In genomic region chr4:152558246-152558645, GRCm38 (mm10) we compare ENCODE assay signal across 11 mouse cellular contexts.
A peak's percentile ranks its signal among the peaks of the same experiment; 100 is the strongest.
DNase-seq lines count a peak whose midpoint lies in the region; ATAC-seq and TF ChIP-seq lines count a peak whose summit lies in the region.
"Had no signal": no experiment of that assay in that cellular context is flagged by ENCODE, and none has a peak within 500 bp of the region (broad histone marks: within the 10 kb centered on the region; RNA-seq: fewer than 3 reads in every experiment).

No protein-coding gene starts in this region.

- no peaks in the 10 kb centered on the region for H3K36me3 ChIP-seq in hindbrain, embryonic 15.5 days
- H3K36me3 ChIP-seq in midbrain, postnatal 0 days (ENCODE audit: insufficient read depth, low read length): peaks cover 12% of the 10 kb centered on the region

- peak; percentile 46; the same call in 1 of the 2 replicates for ATAC-seq in hindbrain, embryonic 15.5 days (ENCODE audit: low FRiP score, low read depth)
- ATAC-seq in midbrain, postnatal 0 days (ENCODE audit: low FRiP score): peak; percentile 52; the same call in 1 of the 2 replicates
- ATAC-seq: Patski had no signal

- no peak overlapping the region for H3K9ac ChIP-seq in hindbrain, embryonic 15.5 days
- no peak overlapping the region for H3K9ac ChIP-seq in midbrain, postnatal 0 days (replicated peaks; ENCODE audit: low read length, poor library complexity, severe bottlenecking)

- WGBS in hindbrain, embryonic 15.5 days: 10% methylated on average over 17 of the region's 17 CpGs
- 22% methylated on average over 17 of the region's 17 CpGs for WGBS in midbrain, postnatal 0 days

- peaks cover 35% of the 10 kb centered on the region for H3K4me1 ChIP-seq in hindbrain, embryonic 15.5 days (replicated peaks)
- H3K4me1 ChIP-seq in midbrain, postnatal 0 days (ENCODE audit: insufficient read depth, low read length): peaks cover 8% of the 10 kb centered on the region; the same call in 1 of the 2 replicates

- peak; percentile 10 for DNase-seq in adrenal gland, adult 2 months
- no peak for DNase-seq in adrenal gland, postnatal 25 days
- DNase-seq in kidney, postnatal 10 days: peak; percentile 52
- DNase-seq in kidney, adult 18-20 months: no peak
- peak; percentile 84 for DNase-seq in midbrain, postnatal 0 days (ENCODE audit: low spot score)
- DNase-seq in yolk sac, embryonic 10.5 days (ENCODE audit: low spot score): no peak
- no peak for DNase-seq in c-Kit-positive CD71-positive TER-119-positive erythroid progenitor cells, embryonic 14.5 days (ENCODE audit: low spot score)
- DNase-seq: cerebellum, adult 8-10 months had no signal

- 0 out of 2 replicates have a peak overlapping the region, but pooled peaks have one; percentile 22 for H3K4me2 ChIP-seq in hindbrain, embryonic 15.5 days
- H3K4me2 ChIP-seq in midbrain, postnatal 0 days (ENCODE audit: low read depth, low read length, poor library complexity, severe bottlenecking): no peak overlapping the region

- H3K27me3 ChIP-seq in hindbrain, embryonic 15.5 days: no peaks in the 10 kb centered on the region
- H3K27me3 ChIP-seq in midbrain, postnatal 0 days (ENCODE audit: insufficient read depth, low read length): no peaks in the 10 kb centered on the region
- H3K27me3 ChIP-seq: Patski had no signal

- TF ChIP-seq CTCF in midbrain, postnatal 0 days (IDR thresholded peaks at IDR 0.05): no peak

- no peak overlapping the region for H3K4me3 ChIP-seq in hindbrain, embryonic 15.5 days
- H3K4me3 ChIP-seq in midbrain, postnatal 0 days (ENCODE audit: low read depth, low read length): no peak overlapping the region
- H3K4me3 ChIP-seq: heart, adult 2 months had no signal

- peak overlapping the region; percentile 48 for H3K27ac ChIP-seq in hindbrain, embryonic 15.5 days (replicated peaks)
- no peak overlapping the region for H3K27ac ChIP-seq in midbrain, postnatal 0 days (ENCODE audit: low read depth, low read length)
- H3K27ac ChIP-seq: heart, adult 2 months had no signal

- no peaks in the 10 kb centered on the region for H3K9me3 ChIP-seq in hindbrain, embryonic 15.5 days
- no peaks in the 10 kb centered on the region for H3K9me3 ChIP-seq in midbrain, postnatal 0 days (ENCODE audit: low read length)

Comparison
In these comparisons a context has a peak if more than half of its experiments do, and no peak if none do; other contexts are left out.
1. DNase-seq: peak in adrenal gland, adult 2 months (single experiment), kidney, postnatal 10 days (single experiment) and midbrain, postnatal 0 days (single experiment); none in adrenal gland, postnatal 25 days (single experiment), kidney, adult 18-20 months (single experiment), yolk sac, embryonic 10.5 days (single experiment) and c-Kit-positive CD71-positive TER-119-positive erythroid progenitor cells, embryonic 14.5 days (single experiment).